Comparison of ENCODE assay signal across 17 mouse cellular contexts in the genomic region with DNA sequence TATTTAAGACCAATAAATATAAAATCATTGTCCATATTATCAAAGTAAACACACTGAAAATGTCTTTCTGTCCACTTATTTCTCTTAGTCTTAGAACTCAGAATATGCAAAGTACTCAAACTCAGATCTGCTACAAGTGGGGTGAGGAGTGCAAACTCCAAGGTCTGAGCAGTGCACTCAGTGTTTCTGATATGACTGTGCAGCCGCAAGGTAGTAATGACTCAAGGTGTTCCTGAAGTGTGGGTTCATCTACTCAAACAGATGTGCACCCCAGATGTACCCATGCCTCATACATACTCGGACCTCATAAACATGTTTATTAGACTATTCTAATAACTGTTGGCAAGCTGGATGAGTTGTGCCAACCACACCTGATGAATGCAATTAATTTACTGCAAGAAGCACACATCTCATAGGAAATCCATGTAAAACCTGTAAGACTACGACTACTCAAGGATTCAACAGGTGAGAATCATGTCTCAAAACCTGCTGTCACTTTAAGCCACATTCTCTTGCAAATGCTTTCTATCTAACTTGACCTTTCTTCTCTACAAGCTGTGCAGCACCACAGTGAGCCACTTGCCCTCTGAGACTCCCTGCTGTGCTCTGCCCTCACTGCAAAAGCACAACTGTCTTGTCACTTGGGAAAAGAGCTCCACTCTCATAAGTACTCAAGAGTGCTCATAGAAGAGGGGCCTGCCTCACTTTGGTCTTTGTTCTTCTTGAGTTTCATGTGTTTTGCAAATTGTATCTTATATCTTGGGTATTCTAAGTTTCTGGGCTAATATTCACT.
"Had no signal": no experiment of that assay in that cellular context is flagged by ENCODE, and none has a peak within 500 bp of the region (broad histone marks: within the 10 kb centered on the region; RNA-seq: fewer than 3 reads in every experiment).

No protein-coding gene starts in this region.

- DNase-seq: liver, postnatal 0 days; lung, adult 2 months; lung, postnatal 14 days; lung, postnatal 36 days; right cerebral cortex, postnatal 14 days; thymus, adult 2 months; thymus, postnatal 14 days; thymus, postnatal 36 days had no signal

- H3K4me2 ChIP-seq: lung, embryonic 15.5 days; midbrain, embryonic 11.5 days; midbrain, embryonic 13.5 days; midbrain, embryonic 15.5 days; neural tube, embryonic 12.5 days; stomach, embryonic 15.5 days had no signal

- H3K27ac ChIP-seq: lung, embryonic 15.5 days; macrophage; midbrain, embryonic 13.5 days; midbrain, embryonic 15.5 days; neural tube, embryonic 12.5 days; stomach, embryonic 15.5 days; stomach, postnatal 0 days had no signal

- H3K4me3 ChIP-seq: lung, embryonic 15.5 days; megakaryocyte, embryonic 14.5 days; midbrain, embryonic 13.5 days; midbrain, embryonic 15.5 days; neural tube, embryonic 12.5 days; stomach, embryonic 15.5 days had no signal

- H3K4me1 ChIP-seq: lung, embryonic 15.5 days; megakaryocyte, embryonic 14.5 days; midbrain, embryonic 13.5 days; midbrain, embryonic 15.5 days; neural tube, embryonic 12.5 days; stomach, embryonic 15.5 days had no signal

- H3K9me3 ChIP-seq: lung, embryonic 15.5 days; megakaryocyte, embryonic 14.5 days; midbrain, embryonic 13.5 days; midbrain, embryonic 15.5 days; neural tube, embryonic 12.5 days; stomach, embryonic 15.5 days had no signal

- H3K9ac ChIP-seq: liver, postnatal 0 days; lung, embryonic 15.5 days; midbrain, embryonic 13.5 days; midbrain, embryonic 15.5 days; neural tube, embryonic 12.5 days; stomach, embryonic 15.5 days had no signal

- H3K27me3 ChIP-seq: lung, embryonic 15.5 days; megakaryocyte, embryonic 14.5 days; midbrain, embryonic 13.5 days; midbrain, embryonic 15.5 days; neural tube, embryonic 12.5 days; stomach, embryonic 15.5 days had no signal

- H3K36me3 ChIP-seq: lung, embryonic 15.5 days; stomach, embryonic 15.5 days had no signal
